16 mouse cellular contexts compared by ENCODE assay signal in the genomic region with DNA sequence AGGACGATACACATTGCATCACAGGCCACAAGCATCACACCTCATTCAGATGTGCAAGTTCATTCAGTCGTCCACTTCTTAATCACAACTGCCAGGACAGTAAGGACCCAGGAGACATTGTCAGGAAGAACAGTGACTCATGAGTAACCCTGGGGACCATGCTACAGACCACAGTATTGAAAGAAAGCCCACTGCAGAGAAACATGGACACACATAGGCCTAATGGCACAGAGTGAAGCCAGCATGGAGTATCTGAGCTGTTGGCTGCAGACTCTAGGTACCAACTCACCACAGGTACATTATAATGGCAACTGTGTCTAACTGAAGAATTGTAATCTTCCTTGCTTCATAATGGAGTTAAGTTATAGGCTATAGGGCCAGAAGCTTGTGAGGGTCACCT.
"Had no signal": no experiment of that assay in that cellular context is flagged by ENCODE, and none has a peak within 500 bp of the region (broad histone marks: within the 10 kb centered on the region; RNA-seq: fewer than 3 reads in every experiment).

No protein-coding gene starts in this region.

- DNase-seq: retina, postnatal 1 day; right cerebral cortex, adult 18-20 months; right cerebral cortex, postnatal 14 days; right cerebral cortex, postnatal 25 days; right cerebral cortex, postnatal 4 days; spleen, adult 18-20 months; thymus, adult 18-20 months; thymus, adult 2 months; thymus, postnatal 14 days; thymus, postnatal 25 days; thymus, postnatal 36 days; thymus, postnatal 4 days had no signal

- H3K4me3 ChIP-seq: neural tube, embryonic 13.5 days; neural tube, embryonic 15.5 days; stomach, embryonic 15.5 days had no signal

- H3K9ac ChIP-seq: neural tube, embryonic 13.5 days; neural tube, embryonic 15.5 days; stomach, embryonic 15.5 days had no signal

- H3K27me3 ChIP-seq: neural tube, embryonic 13.5 days; neural tube, embryonic 15.5 days; stomach, embryonic 15.5 days had no signal

- H3K27ac ChIP-seq: neural tube, embryonic 13.5 days; neural tube, embryonic 15.5 days; stomach, embryonic 15.5 days; stomach, postnatal 0 days had no signal

- H3K9me3 ChIP-seq: neural tube, embryonic 13.5 days; neural tube, embryonic 15.5 days; stomach, embryonic 15.5 days had no signal

- H3K4me1 ChIP-seq: stomach, embryonic 15.5 days had no signal

- H3K36me3 ChIP-seq: neural tube, embryonic 13.5 days; neural tube, embryonic 15.5 days; stomach, embryonic 15.5 days had no signal
